Mouse (Mus musculus) MEL (cell line): ENCODE measurements at regions not wholly inside any gene's neighbourhood (a gene's known extent, or its start where the extent isn't known, plus 50 kb on each side); places are given as distances from the start of the nearest gene placed in this dataset.

ENCODE experiments used
- DNase-seq: peaks from one replicate; pipeline ENCODE4 v3.0.0; 2011; ENCODE audit warnings: low read depth, low spot score
- H3K27ac ChIP-seq: 2 replicates; pipeline ENCODE4 v1.5.1; 2012; ENCODE audit warnings: low read depth, mild to moderate bottlenecking, control low read depth, low read length, moderate library complexity; ENCODE audit not compliant: control insufficient read depth
- H3K27me3 ChIP-seq, 2 experiments: fragments of 150-350 bp in 1 of 2; sonication (generic) in 1 of 2; 2 replicates each; pipeline ENCODE4 v1.6.1; 2012; ENCODE audit warnings: low read length in 2 of 2, mild to moderate bottlenecking in 2 of 2, improper control_type of control experiment in 1 of 2, moderate library complexity in 1 of 2; ENCODE audit not compliant: insufficient read depth in 2 of 2, control insufficient read depth in 1 of 2
- H3K36me3 ChIP-seq, 2 experiments: 2 replicates each; pipeline ENCODE4 v1.6.1; 2012 to 2014; ENCODE audit warnings: low read length in 2 of 2, improper control_type of control experiment in 1 of 2, inconsistent platforms in 1 of 2, mild to moderate bottlenecking in 1 of 2; ENCODE audit not compliant: insufficient read depth in 2 of 2, control insufficient read depth in 1 of 2
- H3K4me1 ChIP-seq, 2 experiments: fragments of 150-350 bp in 1 of 2; sonication (generic) in 1 of 2; 2 replicates each; pipeline ENCODE4 v1.6.1; 2012; ENCODE audit warnings: low read length in 2 of 2, improper control_type of control experiment in 1 of 2, mild to moderate bottlenecking in 1 of 2; ENCODE audit not compliant: insufficient read depth in 2 of 2, control insufficient read depth in 1 of 2
- H3K4me3 ChIP-seq, 2 experiments: fragments of 150-350 bp in 1 of 2; sonication (generic) in 1 of 2; 2 replicates each; pipeline ENCODE4 v1.5.1; 2012; ENCODE audit warnings: low read depth in 2 of 2, low read length in 2 of 2, mild to moderate bottlenecking in 2 of 2, moderate library complexity in 2 of 2, control low read depth in 1 of 2, improper control_type of control experiment in 1 of 2; ENCODE audit not compliant: control insufficient read depth in 1 of 2, insufficient read depth in 1 of 2
- H3K79me2 ChIP-seq: 2 replicates; pipeline ENCODE4 v1.6.1; 2012; ENCODE audit warnings: mild to moderate bottlenecking, low read length, moderate library complexity; ENCODE audit not compliant: control insufficient read depth, poor library complexity, insufficient read depth
- H3K9ac ChIP-seq: 2 replicates; pipeline ENCODE4 v1.6.1; 2012; ENCODE audit warnings: low read depth, mild to moderate bottlenecking, control low read depth, low read length, moderate library complexity; ENCODE audit not compliant: control insufficient read depth, poor library complexity, severe bottlenecking
- H3K9me3 ChIP-seq: fragments of 150-350 bp; sonication (generic); replicated peaks from 2 replicates; pipeline ENCODE4 v1.6.1; 2012; ENCODE audit warnings: mild to moderate bottlenecking, low read length, improper control_type of control experiment, moderate library complexity; ENCODE audit not compliant: insufficient read depth
- CHD2 ChIP-seq: IDR thresholded peaks from 2 replicates; pipeline ENCODE4 v1.6.1; 2011; ENCODE audit warnings: low read length, improper control_type of control experiment
- CTCF ChIP-seq, 3 experiments: IDR thresholded peaks in 2 of 3; conservative IDR thresholded peaks in 1 of 3; 2 replicates each; pipeline ENCODE4 v1.5.1; 2011 to 2012; ENCODE audit warnings: low read length in 3 of 3, low read depth in 2 of 3, mild to moderate bottlenecking in 2 of 3, improper control_type of control experiment in 1 of 3, inconsistent platforms in 1 of 3, mixed read lengths in 1 of 3, moderate library complexity in 1 of 3; ENCODE audit not compliant: control insufficient read depth in 1 of 3, insufficient read depth in 1 of 3, poor library complexity in 1 of 3, severe bottlenecking in 1 of 3
- EP300 ChIP-seq, 2 experiments: IDR thresholded peaks; 2 replicates each; pipeline ENCODE4 v1.6.1; 2011; ENCODE audit warnings: improper control_type of control experiment in 2 of 2, low read length in 2 of 2, low read depth in 1 of 2, mild to moderate bottlenecking in 1 of 2
- GABPA ChIP-seq: IDR thresholded peaks from 2 replicates; pipeline ENCODE4 v1.6.1; 2012; ENCODE audit warnings: low read depth, mild to moderate bottlenecking, inconsistent platforms, low read length, improper control_type of control experiment, moderate library complexity
- GATA1 ChIP-seq: IDR thresholded peaks from 2 replicates; pipeline ENCODE4 v1.6.1; 2011; ENCODE audit warnings: low read depth, low read length, improper control_type of control experiment
- JUND ChIP-seq: IDR thresholded peaks from 2 replicates; pipeline ENCODE4 v1.6.1; 2011; ENCODE audit warnings: low read depth, mild to moderate bottlenecking, improper control_type of control experiment, low read length
- MAX ChIP-seq: IDR thresholded peaks from 2 replicates; pipeline ENCODE4 v1.6.1; 2011; ENCODE audit warnings: low read length, improper control_type of control experiment
- MAZ ChIP-seq: IDR thresholded peaks from 2 replicates; pipeline ENCODE4 v1.6.1; 2012; ENCODE audit warnings: low read depth, mild to moderate bottlenecking, inconsistent platforms, low read length, improper control_type of control experiment
- MEF2A ChIP-seq: IDR thresholded peaks from 2 replicates; pipeline ENCODE4 v1.6.1; 2014; ENCODE audit warnings: low read depth, mild to moderate bottlenecking, inconsistent platforms, low read length, improper control_type of control experiment; ENCODE audit not compliant: poor library complexity, insufficient replicate concordance, severe bottlenecking; ENCODE audit errors: extremely low read depth
- MYC ChIP-seq: IDR thresholded peaks from 2 replicates; pipeline ENCODE4 v1.6.1; 2011; ENCODE audit warnings: low read depth, mild to moderate bottlenecking, low read length, improper control_type of control experiment, moderate library complexity
- NRF1 ChIP-seq: IDR thresholded peaks from 2 replicates; pipeline ENCODE4 v1.6.1; 2014; ENCODE audit warnings: low read depth, mild to moderate bottlenecking, inconsistent platforms, low read length, improper control_type of control experiment, moderate library complexity; ENCODE audit not compliant: poor library complexity, insufficient read depth, severe bottlenecking
- POLR2AphosphoS5 ChIP-seq: IDR thresholded peaks from 2 replicates; pipeline ENCODE4 v1.6.1; 2012; ENCODE audit warnings: low read depth, borderline replicate concordance, mild to moderate bottlenecking, inconsistent platforms, low read length, moderate library complexity, mixed read lengths
- RAD21 ChIP-seq: IDR thresholded peaks from 2 replicates; pipeline ENCODE4 v1.6.1; 2011; ENCODE audit warnings: mild to moderate bottlenecking, low read depth, low read length, improper control_type of control experiment
- TAL1 ChIP-seq: IDR thresholded peaks from 2 replicates; pipeline ENCODE4 v1.6.1; 2012; ENCODE audit warnings: mild to moderate bottlenecking, inconsistent platforms, low read length, moderate library complexity, mixed read lengths
- TBP ChIP-seq: IDR thresholded peaks from 2 replicates; pipeline ENCODE4 v1.8.0; 2011; ENCODE audit warnings: low read depth, low read length, improper control_type of control experiment
- TCF12 ChIP-seq: IDR thresholded peaks from 2 replicates; pipeline ENCODE4 v1.6.1; 2014; ENCODE audit warnings: low read depth, mild to moderate bottlenecking, inconsistent platforms, low read length, improper control_type of control experiment, moderate library complexity
- ZKSCAN1 ChIP-seq: IDR thresholded peaks from 2 replicates; pipeline ENCODE4 v1.6.1; 2012; ENCODE audit warnings: low read depth, mild to moderate bottlenecking, inconsistent platforms, low read length, improper control_type of control experiment, moderate library complexity
- ZMIZ1 ChIP-seq: IDR thresholded peaks from 2 replicates; pipeline ENCODE4 v1.6.1; 2012; ENCODE audit warnings: low read depth, mild to moderate bottlenecking, inconsistent platforms, low read length, improper control_type of control experiment, moderate library complexity
- ZNF384 ChIP-seq: IDR thresholded peaks from 2 replicates; pipeline ENCODE4 v1.6.1; 2012; ENCODE audit warnings: low read depth, mild to moderate bottlenecking, inconsistent platforms, low read length, improper control_type of control experiment

GRCm38 (mm10) chr2:178948471-178948870 is 493.8 kb upstream of the Cdh4 start:
- Histone ChIP-seq H3K4me3 (no peak overlapping the region), H3K36me3 (no peaks in the 10 kb centered on the region), H3K4me1 (no peaks in the 10 kb centered on the region), H3K27me3 (no peaks in the 10 kb centered on the region), H3K27ac (no peak overlapping the region), H3K9ac (no peak overlapping the region), H3K9me3 (no peaks in the 10 kb centered on the region), H3K79me2 (no peaks in the 10 kb centered on the region)
- TF ChIP-seq JUND (no peak), MAZ (no peak), MAX (no peak), GATA1 (no peak), CTCF (IDR thresholded peaks at IDR 0.05 in 2 of 3, conservative IDR thresholded peaks at IDR 0.05 in 1 of 3; ENCODE audit: control insufficient read depth in 1 of 3, insufficient read depth in 1 of 3, low read depth in 2 of 3, low read length in 3 of 3, poor library complexity in 1 of 3, severe bottlenecking in 1 of 3) (no peak), TBP (no peak), EP300 (IDR thresholded peaks at IDR 0.05; ENCODE audit: low read depth in 1 of 2, low read length in 2 of 2) (no peak), MYC (no peak)
- no peak for DNase-seq

- Histone ChIP-seq H3K4me1 (no peaks in the 10 kb centered on the region), H3K9ac (no peak overlapping the region), H3K79me2 (no peaks in the 10 kb centered on the region), H3K9me3 (no peaks in the 10 kb centered on the region), H3K4me3 (no peak overlapping the region), H3K27me3 (no peaks in the 10 kb centered on the region), H3K36me3 (no peaks in the 10 kb centered on the region), H3K27ac (no peak overlapping the region)
- DNase-seq: no peak
- no peak for TF ChIP-seq CHD2
- no peak for TF ChIP-seq ZKSCAN1
- no peak for TF ChIP-seq TAL1
- no peak for TF ChIP-seq GABPA
- no peak for TF ChIP-seq ZNF384
- TF ChIP-seq MEF2A: no peak
- TF ChIP-seq ZMIZ1: no peak
Observed at GRCm38 (mm10) chr2:178949103-178949502, 493.1 kb upstream of the Cdh4 start.

- no peaks in the 10 kb centered on the region for H3K9me3 ChIP-seq
- no peak for TF ChIP-seq POLR2AphosphoS5
- TF ChIP-seq RAD21: no peak
- TF ChIP-seq TCF12: no peak
- no peak for TF ChIP-seq ZNF384
- no peak for TF ChIP-seq NRF1
- no peak for TF ChIP-seq MYC
- no peak for DNase-seq
- H3K27ac ChIP-seq: no peak overlapping the region
- no peaks in the 10 kb centered on the region for H3K4me1 ChIP-seq
- no peak overlapping the region for H3K4me3 ChIP-seq
- no peak overlapping the region for H3K9ac ChIP-seq
- no peaks in the 10 kb centered on the region for H3K27me3 ChIP-seq
- H3K79me2 ChIP-seq: no peaks in the 10 kb centered on the region
- H3K36me3 ChIP-seq: no peaks in the 10 kb centered on the region
Observed at GRCm38 (mm10) chr2:178950304-178950703, 491.9 kb upstream of the Cdh4 start.
